Mouse (Mus musculus) kidney, adult 2 months (tissue): ENCODE results near the gene Oxct2b.

Source experiments
- CTCF ChIP-seq: fragments of 200-500 bp; conservative IDR thresholded peaks from 2 replicates; pipeline ENCODE4 v1.5.1; 2011; ENCODE audit warnings: low read depth, mild to moderate bottlenecking, control low read depth, low read length, moderate library complexity, mixed read lengths; ENCODE audit not compliant: insufficient read depth, insufficient read length
- POLR2A ChIP-seq: fragments of 200-500 bp; IDR thresholded peaks from one replicate; pipeline ENCODE4 v1.6.1; 2011; ENCODE audit warnings: low read depth, low read length, control low read depth

DNA sequence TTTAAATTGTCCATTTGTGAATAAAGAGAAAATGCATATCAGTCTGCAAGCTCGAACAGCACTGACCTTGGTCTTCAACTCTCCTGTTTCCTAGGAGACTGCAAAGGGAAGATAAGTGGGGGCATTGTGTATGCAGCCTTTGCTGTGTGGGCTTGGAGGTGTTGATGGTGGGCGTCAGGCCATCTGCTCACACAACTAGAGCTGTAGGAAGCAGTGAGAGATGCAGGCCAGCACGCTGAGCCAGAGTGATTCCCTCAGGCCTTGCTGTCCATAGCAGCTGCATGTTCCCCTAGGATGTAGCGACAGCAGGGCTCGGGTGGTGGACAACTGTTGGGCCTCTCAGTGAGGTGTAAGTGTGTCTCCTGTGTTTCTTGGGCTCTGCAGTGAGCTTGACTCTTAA is 36.9 kb downstream of the Oxct2b start:
- TF ChIP-seq CTCF (no peak), POLR2A (no peak)
